Mouse (Mus musculus) CD8-positive naive resting alpha-beta T cell, adult 2 months (primary cell): ENCODE data around the gene Hmgn2.
"Not testable (repeated sequence)": the region's sequence is repeated elsewhere in the genome, so short reads cannot be mapped to it uniquely, and the experiment has no call there.

ENCODE experiments used
- DNase-seq, 2 experiments: peaks; one replicate each; pipeline ENCODE4 v3.0.0; 2022; ENCODE audit warnings: low read depth in 2 of 2, low spot score in 2 of 2

The Hmgn2 gene

GRCm38 (mm10) chr4:133968150-133968921 is at the start of gene Hmgn2:
Gene Hmgn2, minus strand, starts transcription at chr4:133968650.
- DNase-seq: peak; percentile 32

GRCm38 (mm10) chr4:134017201-134017865 is 48.9 kb upstream of the Hmgn2 start:
- DNase-seq: no peak

- no peak for DNase-seq
Measured at GRCm38 (mm10) chr4:134016767-134017166, 48.3 kb upstream of the Hmgn2 start.

- no peak for DNase-seq
Measured at GRCm38 (mm10) chr4:134016208-134016607, 47.8 kb upstream of the Hmgn2 start.

- peak in 1 of 2 experiments; percentile 29 for DNase-seq
Measured at GRCm38 (mm10) chr4:134012858-134013528, 44.5 kb upstream of the Hmgn2 start.

GRCm38 (mm10) chr4:134011450-134012414 is 43.3 kb upstream of the Hmgn2 start:
- no peak for DNase-seq

GRCm38 (mm10) chr4:134009709-134010108 is 41.3 kb upstream of the Hmgn2 start:
- DNase-seq: no peak

- no peak for DNase-seq
Measured at GRCm38 (mm10) chr4:134006845-134007244, 38.4 kb upstream of the Hmgn2 start.

- DNase-seq: no peak
Measured at GRCm38 (mm10) chr4:134005581-134006358, 37.3 kb upstream of the Hmgn2 start.

- no peak for DNase-seq
Measured at GRCm38 (mm10) chr4:134002903-134003302, 34.5 kb upstream of the Hmgn2 start.

GRCm38 (mm10) chr4:134002246-134002645 is 33.8 kb upstream of the Hmgn2 start:
- no peak for DNase-seq

- no peak for DNase-seq
Measured at GRCm38 (mm10) chr4:134001710-134002109, 33.3 kb upstream of the Hmgn2 start.

GRCm38 (mm10) chr4:134000466-134001438 is 32.3 kb upstream of the Hmgn2 start, which contains the start of gene Dhdds:
Gene Dhdds, minus strand, starts transcription at chr4:134000918.
- peak; percentile 88 to 94 for DNase-seq

GRCm38 (mm10) chr4:133994697-133995096 is 26.2 kb upstream of the Hmgn2 start:
- DNase-seq: no peak

- no peak for DNase-seq
Measured at GRCm38 (mm10) chr4:133991087-133991660, 22.7 kb upstream of the Hmgn2 start.

- no peak for DNase-seq
Measured at GRCm38 (mm10) chr4:133990035-133990434, 21.6 kb upstream of the Hmgn2 start.

GRCm38 (mm10) chr4:133988289-133988688 is 19.8 kb upstream of the Hmgn2 start:
- not testable (repeated sequence) for DNase-seq

- no peak for DNase-seq
Measured at GRCm38 (mm10) chr4:133982936-133983335, 14.5 kb upstream of the Hmgn2 start.
